Mouse (Mus musculus) midbrain, embryonic 16.5 days (tissue): Measurements from ENCODE around the gene Arhgap31. TPM values are rescaled to one million over a fixed set of nuclear protein-coding genes. Genes with fewer than 3 reads are reported as not detected.
A peak's percentile ranks its signal among the peaks of the same experiment; 100 is the strongest.
"Not testable (repeated sequence)": the region's sequence is repeated elsewhere in the genome, so short reads cannot be mapped to it uniquely, and the experiment has no call there.

ENCODE experiments used
- ATAC-seq: fragments of 200-750 bp; cut with Nextera tagmentation; 2 replicates; pipeline ENCODE4 v1.8.0; 2017; ENCODE audit warnings: moderate TSS enrichment
- H3K27ac ChIP-seq: fragments of 300-500 bp; sonication (generic); 2 replicates; pipeline ENCODE4 v1.5.1; 2014; ENCODE audit warnings: mild to moderate bottlenecking, low read length, mixed read lengths
- H3K27me3 ChIP-seq: fragments of 300-500 bp; sonication (generic); 2 replicates; pipeline ENCODE4 v1.6.1; 2014; ENCODE audit warnings: low read depth, low read length, mixed read lengths; ENCODE audit not compliant: control insufficient read depth, insufficient read depth
- H3K36me3 ChIP-seq: fragments of 300-500 bp; sonication (generic); 2 replicates; pipeline ENCODE4 v1.6.1; 2014; ENCODE audit warnings: mild to moderate bottlenecking, low read length, moderate library complexity, mixed read lengths; ENCODE audit not compliant: control insufficient read depth, insufficient read depth
- H3K4me1 ChIP-seq: fragments of 300-500 bp; sonication (generic); 2 replicates; pipeline ENCODE4 v1.6.1; 2014; ENCODE audit warnings: mild to moderate bottlenecking, low read length, mixed read lengths; ENCODE audit not compliant: control insufficient read depth, insufficient read depth
- H3K4me2 ChIP-seq: fragments of 300-500 bp; sonication (generic); 2 replicates; pipeline ENCODE4 v1.6.1; 2014; ENCODE audit warnings: mild to moderate bottlenecking, low read length, mixed read lengths
- H3K4me3 ChIP-seq: fragments of 300-500 bp; sonication (generic); 2 replicates; pipeline ENCODE4 v1.5.1; 2014; ENCODE audit warnings: low read depth, mild to moderate bottlenecking, low read length, moderate library complexity, mixed read lengths
- H3K9ac ChIP-seq: fragments of 300-500 bp; sonication (generic); 2 replicates; pipeline ENCODE4 v1.6.1; 2014; ENCODE audit warnings: low read depth, low read length, mixed read lengths
- H3K9me3 ChIP-seq: fragments of 300-500 bp; sonication (generic); replicated peaks from 2 replicates; pipeline ENCODE4 v1.6.1; 2014; ENCODE audit warnings: mild to moderate bottlenecking, low read length, mixed read lengths; ENCODE audit not compliant: control insufficient read depth, poor library complexity, severe bottlenecking
- WGBS: fragments of 180-500 bp; shearing (Covaris S2); extraction: QIAGEN DNeasy Blood & Tissue Kit; methylation state at CpG from one replicate; pipeline ENCODE4 v1.1.7; 2014; 5-methylcytosine and 5-hydroxymethylcytosine counted together
- polyA plus RNA-seq: library from polyadenylated mRNA; unstranded; fragments of >200 nt; fragmentation: Nextera tagmentation; extraction: Ambion mirVana; gene quantifications from 2 replicates; pipeline ENCODE4 v1.2.1, GENCODE M21; 2015

Arhgap31 gene
- polyA plus RNA-seq, 1 experiment from 2014 or later = 3.7 TPM

DNA sequence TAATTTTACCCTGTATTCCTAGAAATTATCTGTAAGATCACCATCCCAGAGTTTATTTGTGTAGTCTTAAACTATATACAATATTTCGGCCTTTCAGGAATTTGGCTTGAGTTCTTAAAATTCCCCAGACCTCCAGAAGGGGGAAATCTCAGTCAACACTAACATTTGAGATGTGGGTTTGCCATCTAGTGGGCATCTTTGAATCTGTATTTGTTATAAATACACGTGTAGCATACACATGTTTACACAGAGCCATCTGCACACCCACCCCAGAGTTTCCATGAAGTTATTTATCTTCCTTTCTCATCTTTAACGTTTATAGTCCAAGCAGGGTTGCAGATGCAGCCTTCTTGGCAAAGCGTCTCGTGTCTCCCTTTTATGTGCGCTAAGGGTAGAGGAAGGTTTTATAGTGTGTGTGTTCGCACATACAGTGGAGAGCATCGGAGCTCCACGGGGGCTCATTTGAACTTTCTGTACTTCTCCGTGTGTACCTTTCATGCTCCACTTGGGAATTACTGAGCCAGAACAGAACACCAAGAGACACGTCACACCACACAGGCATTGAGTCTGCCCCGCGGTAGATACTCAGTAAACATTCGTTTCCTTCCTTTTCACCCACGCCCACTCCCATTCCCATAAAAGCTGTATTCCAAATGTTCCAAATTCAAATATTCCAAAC is 16.7 kb upstream of the Arhgap31 start:
- no peaks in the 10 kb centered on the region for H3K27me3 ChIP-seq
- no peaks in the 10 kb centered on the region for H3K4me1 ChIP-seq
- no peak overlapping the region for H3K27ac ChIP-seq
- H3K36me3 ChIP-seq = no peaks in the 10 kb centered on the region
- no peak overlapping the region for H3K9ac ChIP-seq
- peak; percentile 76 for ATAC-seq
- H3K4me3 ChIP-seq = no peak overlapping the region
- WGBS = 60% methylated on average over 15 of the region's 15 CpGs
- H3K4me2 ChIP-seq = no peak overlapping the region
- H3K9me3 ChIP-seq = no peaks in the 10 kb centered on the region

DNA sequence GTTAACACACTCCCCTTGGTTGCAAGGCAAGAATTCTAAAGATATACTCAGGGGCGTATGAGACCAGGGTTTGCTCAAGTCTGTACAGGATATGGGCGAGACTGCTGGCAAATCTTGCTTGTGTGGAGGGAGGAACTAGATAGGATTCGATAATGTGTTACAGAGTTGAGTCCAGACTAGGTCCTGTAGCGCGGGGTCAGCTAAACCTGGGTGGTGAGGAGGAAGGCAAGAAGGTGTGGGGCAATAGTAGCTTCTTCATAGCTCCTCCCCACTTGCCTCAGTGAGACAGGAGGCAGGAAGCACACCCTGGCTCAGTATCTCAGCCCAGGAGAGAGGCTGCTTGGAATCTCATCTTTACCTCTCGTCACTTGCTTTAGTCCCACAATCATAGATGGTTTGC is 16.1 kb upstream of the Arhgap31 start:
- H3K4me1 ChIP-seq = no peaks in the 10 kb centered on the region
- no peak overlapping the region for H3K4me2 ChIP-seq
- no peaks in the 10 kb centered on the region for H3K9me3 ChIP-seq
- H3K4me3 ChIP-seq = no peak overlapping the region
- WGBS = 90% methylated on average over 6 of the region's 6 CpGs
- no peaks in the 10 kb centered on the region for H3K36me3 ChIP-seq
- no peak; the same call in 1 of the 2 replicates for ATAC-seq
- no peak overlapping the region for H3K27ac ChIP-seq
- H3K9ac ChIP-seq = no peak overlapping the region
- no peaks in the 10 kb centered on the region for H3K27me3 ChIP-seq

DNA sequence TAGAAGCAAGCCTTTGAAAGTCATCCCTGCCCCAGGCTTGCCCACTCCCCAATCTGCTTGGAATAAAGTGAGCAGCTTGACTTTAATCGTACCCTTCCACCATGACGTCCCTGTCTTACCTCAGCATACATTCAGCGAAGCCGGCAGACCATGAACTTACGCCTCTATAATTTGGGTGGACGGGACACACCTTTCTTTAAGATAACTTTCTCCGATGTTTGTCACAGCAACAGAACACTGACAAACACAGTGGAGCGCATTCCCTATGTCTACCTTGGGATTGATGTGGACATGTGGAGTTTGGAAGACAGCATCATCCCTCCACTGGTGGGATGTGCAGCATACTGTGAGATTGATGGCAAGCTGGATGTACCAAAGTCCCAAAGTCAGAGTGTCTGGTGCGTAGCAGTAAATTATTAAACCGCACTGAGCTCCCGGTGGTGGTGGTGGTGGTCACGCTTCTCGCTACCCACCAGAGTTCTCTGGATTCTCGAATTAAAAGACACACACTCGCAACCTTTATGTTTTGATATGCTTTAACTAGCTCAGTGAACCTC is 15.6 kb upstream of the Arhgap31 start:
- H3K9ac ChIP-seq = no peak overlapping the region
- no peaks in the 10 kb centered on the region for H3K27me3 ChIP-seq
- H3K27ac ChIP-seq = no peak overlapping the region
- H3K4me3 ChIP-seq = no peak overlapping the region
- ATAC-seq = no peak
- 92% methylated on average over 15 of the region's 15 CpGs for WGBS
- no peaks in the 10 kb centered on the region for H3K9me3 ChIP-seq
- no peaks in the 10 kb centered on the region for H3K36me3 ChIP-seq
- H3K4me2 ChIP-seq = no peak overlapping the region
- H3K4me1 ChIP-seq = no peaks in the 10 kb centered on the region

DNA sequence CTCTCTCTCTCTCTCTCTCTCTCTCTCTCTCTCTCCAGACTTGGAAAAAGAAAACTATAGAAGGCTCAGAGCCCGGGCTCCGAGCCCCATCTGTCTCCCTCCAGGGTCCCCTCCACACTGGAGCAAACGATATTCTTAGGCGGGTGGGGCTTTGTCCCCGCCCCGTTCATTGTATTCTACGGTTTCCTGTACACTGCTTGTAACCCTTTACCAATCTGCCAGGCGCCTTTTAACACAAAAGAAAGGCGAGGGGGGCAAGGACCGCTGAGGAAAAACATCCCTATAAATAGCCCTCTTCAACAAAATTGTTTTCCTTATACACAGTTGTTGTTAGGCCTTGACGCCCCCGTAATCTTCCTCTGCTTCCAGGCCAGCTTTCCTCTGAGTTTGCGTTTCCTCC is 11.9 kb upstream of the Arhgap31 start:
- H3K4me2 ChIP-seq = no peak overlapping the region
- ATAC-seq = no peak
- no peaks in the 10 kb centered on the region for H3K9me3 ChIP-seq
- no peaks in the 10 kb centered on the region for H3K4me1 ChIP-seq
- 62% methylated on average over 13 of the region's 13 CpGs for WGBS
- no peaks in the 10 kb centered on the region for H3K36me3 ChIP-seq
- H3K27ac ChIP-seq = no peak overlapping the region
- no peaks in the 10 kb centered on the region for H3K27me3 ChIP-seq
- H3K9ac ChIP-seq = no peak overlapping the region
- H3K4me3 ChIP-seq = no peak overlapping the region

DNA sequence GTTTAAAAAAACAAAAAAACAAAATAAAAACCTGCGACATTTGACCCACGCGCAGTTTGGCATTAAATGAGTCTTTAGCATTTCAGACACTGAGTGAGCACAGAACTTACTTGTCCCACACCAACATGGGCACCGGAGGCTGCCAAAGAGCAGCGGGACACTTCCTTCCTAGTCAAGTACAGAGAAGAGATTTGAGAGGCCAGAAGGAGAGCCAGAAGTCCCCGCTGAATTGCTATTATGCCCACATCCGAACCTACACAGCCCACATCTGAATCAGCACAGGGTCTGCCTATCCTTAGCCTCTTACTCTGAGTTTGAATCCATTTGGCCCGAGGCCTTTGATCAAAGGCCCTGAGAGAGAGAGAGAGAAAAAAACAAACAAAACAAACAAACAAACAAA is 11.2 kb upstream of the Arhgap31 start:
- H3K4me2 ChIP-seq = no peak overlapping the region
- H3K9me3 ChIP-seq = no peaks in the 10 kb centered on the region
- no peak overlapping the region for H3K27ac ChIP-seq
- no peaks in the 10 kb centered on the region for H3K4me1 ChIP-seq
- no peak for ATAC-seq
- no peak overlapping the region for H3K9ac ChIP-seq
- no peaks in the 10 kb centered on the region for H3K27me3 ChIP-seq
- H3K4me3 ChIP-seq = no peak overlapping the region
- WGBS = 88% methylated on average over 8 of the region's 8 CpGs
- H3K36me3 ChIP-seq = no peaks in the 10 kb centered on the region

DNA sequence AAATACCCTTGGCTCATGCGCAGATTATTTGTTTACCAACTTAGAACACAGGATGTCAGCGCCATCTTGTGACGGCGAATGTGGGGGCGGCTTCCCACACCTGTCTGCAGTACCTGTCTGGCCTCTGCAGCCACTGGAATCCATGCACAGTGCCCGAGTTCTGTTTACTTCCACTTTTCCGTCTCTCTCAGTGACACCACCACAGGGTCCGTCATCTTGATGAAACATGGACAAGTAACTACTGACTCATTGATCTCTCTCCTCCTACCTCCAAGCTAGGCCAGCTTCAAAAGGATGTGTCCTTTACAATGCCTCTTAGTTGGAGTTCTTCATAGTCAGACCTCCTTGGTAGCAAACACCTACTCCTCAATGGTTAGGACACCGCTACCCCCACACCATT is 8.3 kb upstream of the Arhgap31 start:
- no peak overlapping the region for H3K9ac ChIP-seq
- no peaks in the 10 kb centered on the region for H3K9me3 ChIP-seq
- H3K36me3 ChIP-seq = no peaks in the 10 kb centered on the region
- no peaks in the 10 kb centered on the region for H3K27me3 ChIP-seq
- 92% methylated on average over 8 of the region's 9 CpGs for WGBS
- H3K4me1 ChIP-seq = no peaks in the 10 kb centered on the region
- no peak overlapping the region for H3K4me3 ChIP-seq
- H3K4me2 ChIP-seq = no peak overlapping the region
- no peak for ATAC-seq
- no peak overlapping the region for H3K27ac ChIP-seq

DNA sequence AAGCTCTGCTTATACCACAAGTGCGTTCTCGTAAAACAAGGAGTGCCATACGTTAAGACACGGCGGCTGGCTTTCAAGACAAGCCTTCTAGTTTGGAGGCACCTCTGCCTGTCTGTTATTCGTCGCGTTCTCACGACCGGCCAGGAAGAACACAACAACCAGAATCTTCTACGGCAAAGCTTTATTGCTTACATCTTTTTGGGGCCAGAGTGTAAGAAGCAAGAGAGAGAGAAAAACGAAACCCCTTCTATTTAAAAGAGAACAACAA is 1.1 kb upstream of the Arhgap31 start:
- not testable (repeated sequence) for H3K9ac ChIP-seq, ATAC-seq, H3K4me3 ChIP-seq, H3K4me1 ChIP-seq, H3K36me3 ChIP-seq, H3K9me3 ChIP-seq, H3K27ac ChIP-seq, H3K27me3 ChIP-seq
- 69% methylated on average over 11 of the region's 12 CpGs for WGBS
- peak overlapping the region; percentile 28; the same call in 1 of the 2 replicates for H3K4me2 ChIP-seq

DNA sequence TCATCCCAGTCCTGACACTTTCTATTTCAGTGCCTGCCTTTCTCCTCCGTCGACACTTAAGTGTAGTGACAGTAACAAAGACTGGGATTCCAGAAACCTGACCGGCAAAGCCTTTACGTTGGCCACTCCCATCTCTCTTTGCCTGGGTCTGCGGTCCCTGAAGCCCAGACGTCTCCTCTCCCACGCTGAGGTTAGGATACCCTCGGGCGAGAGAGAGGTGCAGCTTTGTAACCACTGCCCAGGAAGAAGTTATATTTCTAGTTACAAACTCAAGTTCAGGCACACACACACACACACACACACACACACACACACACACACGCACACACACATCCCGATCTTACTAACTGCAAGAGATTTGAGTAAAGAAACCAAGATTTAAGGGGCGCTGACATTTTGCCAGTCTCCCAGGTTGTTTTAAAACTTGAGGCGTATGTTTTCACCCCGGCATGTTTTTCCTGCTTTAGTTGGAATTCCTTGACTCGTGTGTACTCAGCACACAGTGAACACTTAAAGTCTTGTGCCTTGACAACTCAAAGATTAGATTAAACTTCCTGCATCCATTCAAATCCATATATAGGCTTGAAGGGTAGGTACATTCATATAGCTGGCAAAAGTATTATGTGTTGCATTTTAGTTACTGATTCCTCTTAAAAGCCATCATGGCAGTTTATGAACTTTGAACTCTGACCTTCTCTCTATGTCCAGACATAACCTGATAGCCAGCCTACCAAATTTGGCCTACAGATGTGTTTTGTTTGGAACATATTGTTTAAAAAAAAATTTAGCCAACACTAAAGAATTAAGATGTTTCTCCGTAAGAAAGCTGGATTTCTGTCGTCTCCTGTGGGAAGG is 557 bp upstream of the Arhgap31 start:
- H3K9ac ChIP-seq = peak overlapping the region; percentile 63
- WGBS = 31% methylated on average over 17 of the region's 17 CpGs
- ATAC-seq = peak; percentile 59

DNA sequence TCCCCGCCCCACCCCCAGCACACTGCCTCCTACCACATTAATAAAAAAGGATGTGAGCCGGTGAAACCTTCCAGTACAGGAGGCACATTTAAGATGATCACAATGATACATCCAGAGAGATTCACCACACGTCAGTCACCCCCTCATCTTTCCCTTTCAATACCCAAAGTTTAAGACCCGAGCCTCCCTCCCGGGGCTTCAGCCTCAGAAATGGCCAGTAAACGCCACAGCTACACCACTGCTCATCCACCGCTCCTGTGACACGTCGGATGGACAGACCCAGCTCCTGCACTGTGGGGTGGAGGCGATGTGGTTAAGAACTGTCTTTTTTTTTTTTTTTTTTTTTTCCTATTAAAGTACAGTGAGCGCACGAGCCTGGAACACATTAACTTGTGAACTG is 969 bp downstream of the Arhgap31 start:
- 6% methylated on average over 12 of the region's 12 CpGs for WGBS
- no peaks in the 10 kb centered on the region for H3K9me3 ChIP-seq
- peak overlapping the region; percentile 91 for H3K4me2 ChIP-seq
- no peaks in the 10 kb centered on the region for H3K36me3 ChIP-seq
- no peaks in the 10 kb centered on the region for H3K27me3 ChIP-seq
- peaks cover 5% of the 10 kb centered on the region; the same call in 1 of the 2 replicates for H3K4me1 ChIP-seq
- 0 out of 2 replicates have a peak, but pooled peaks have one; percentile 18 for ATAC-seq
- peak overlapping the region; percentile 54 for H3K4me3 ChIP-seq
- peak overlapping the region; percentile 63 for H3K9ac ChIP-seq
- H3K27ac ChIP-seq = no peak overlapping the region

More for the DNA sequence above, 557 bp upstream of the Arhgap31 start:
- Histone ChIP-seq H3K27me3 (no peaks in the 10 kb centered on the region), H3K36me3 (no peaks in the 10 kb centered on the region), H3K9me3 (no peaks in the 10 kb centered on the region), H3K27ac (peak overlapping the region; percentile 54; the same call in 1 of the 2 replicates), H3K4me3 (peak overlapping the region; percentile 54), H3K4me1 (peaks cover 5% of the 10 kb centered on the region; the same call in 1 of the 2 replicates), H3K4me2 (peak overlapping the region; percentile 91)
